Mouse (Mus musculus): ENCODE results near the gene Lin7c. TPM values are rescaled to one million over a fixed set of nuclear protein-coding genes. Genes with fewer than 3 reads are reported as not detected.

Lin7c gene
- 31.4 and 38.4 TPM in 2 replicates for polyA plus RNA-seq (2015; fragmentation: Nextera tagmentation; extraction: Ambion mirVana)

DNA sequence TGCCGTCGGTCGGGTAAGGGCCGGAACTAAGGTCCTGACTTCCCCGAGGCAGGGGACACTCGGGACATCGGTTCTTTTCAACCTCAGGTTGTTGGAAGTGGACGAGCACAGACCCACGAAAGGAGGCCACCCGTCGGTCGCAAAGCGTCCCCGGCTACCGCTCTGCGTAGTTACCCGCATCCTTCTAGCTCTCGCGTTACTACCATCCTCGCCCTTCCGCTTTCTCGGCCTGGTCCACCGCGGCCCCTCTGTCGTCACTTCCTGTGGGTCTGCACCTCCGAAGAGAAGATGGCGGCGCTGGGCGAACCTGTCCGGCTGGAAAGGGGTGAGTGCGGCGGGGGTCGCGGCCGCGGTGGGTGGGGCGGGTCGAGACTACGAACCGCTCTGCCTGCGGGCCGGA, at the start of gene Lin7c:
TSS of gene Lin7c (plus strand) at position 257 of the 400 bp plus-strand sequence.

DNA sequence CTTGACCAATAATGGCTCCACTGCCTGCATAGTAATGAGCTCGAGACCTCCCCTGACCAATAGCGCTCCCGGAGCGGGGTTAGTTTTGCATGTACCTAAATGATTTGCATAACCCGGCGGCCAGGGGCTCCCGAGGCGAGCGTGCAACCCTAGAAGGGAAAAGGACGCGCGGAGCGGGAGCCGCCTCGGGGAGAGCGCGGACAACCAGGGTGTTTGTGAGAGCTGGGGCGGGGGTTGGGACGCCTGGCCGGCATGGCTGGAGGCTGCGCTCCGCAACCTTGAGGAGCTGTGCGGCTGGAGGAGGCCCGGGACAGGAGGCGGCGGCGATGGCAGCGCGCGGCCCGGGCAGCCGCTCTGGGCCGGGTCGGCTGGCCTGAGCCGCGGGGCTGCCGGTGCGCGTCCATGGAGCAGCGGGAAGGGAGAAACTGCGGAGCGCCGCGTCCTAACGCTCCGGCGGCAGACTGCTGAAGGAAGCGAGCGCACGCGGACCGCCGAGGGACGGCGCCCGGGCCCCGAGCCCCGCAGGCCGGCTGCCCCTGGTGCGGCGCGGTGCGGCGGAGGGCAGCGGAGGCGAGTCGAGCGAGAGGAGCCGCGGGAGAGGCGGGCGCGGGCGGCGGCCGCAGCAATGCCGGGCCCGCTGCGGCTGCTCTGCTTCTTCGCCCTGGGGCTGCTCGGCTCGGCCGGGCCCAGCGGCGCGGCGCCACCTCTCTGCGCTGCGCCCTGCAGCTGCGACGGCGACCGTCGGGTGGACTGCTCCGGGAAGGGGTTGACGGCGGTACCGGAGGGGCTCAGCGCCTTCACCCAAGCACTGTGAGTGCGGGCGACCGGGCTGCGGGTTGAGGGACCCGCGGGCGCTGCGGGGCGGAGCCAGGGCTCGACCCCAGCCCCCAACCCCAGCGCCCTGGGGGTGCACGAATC, 27.1 kb downstream of the Lin7c start, which contains the start of gene Lgr4:
TSS of gene Lgr4 (plus strand) at position 152 of the 918 bp plus-strand sequence.

Other genes starting within 250 kb of the Lin7c start
- gene Bdnf, start 216.2 kb upstream of the Lin7c start, polyA plus RNA-seq (2015; fragmentation: Nextera tagmentation; extraction: Ambion mirVana): 6.3 and 11.0 TPM in 2 replicates
- gene Lgr4, start 26.8 kb downstream of the Lin7c start, polyA plus RNA-seq (2015; fragmentation: Nextera tagmentation; extraction: Ambion mirVana): 12.5 and 12.9 TPM in 2 replicates
- gene Ccdc34, start 127.0 kb downstream of the Lin7c start, polyA plus RNA-seq (2015; fragmentation: Nextera tagmentation; extraction: Ambion mirVana): 11.1 and 15.7 TPM in 2 replicates